Mouse (Mus musculus): ENCODE data around the gene Trim34b.

- TF ChIP-seq CTCF (IDR thresholded peaks at IDR 0.05; ENCODE audit: borderline replicate concordance, insufficient read depth, low read depth, low read length) (no peak), POLR2A (IDR thresholded peaks at IDR 0.05; ENCODE audit: borderline replicate concordance, insufficient read depth, low read length) (no peak)
These were observed 37.1 kb downstream of the Trim34b start for GRCm38 (mm10) chr7:104366339-104366738.
